Mouse (Mus musculus): ENCODE data around the gene Tmbim4. TPM values are rescaled to one million over a fixed set of nuclear protein-coding genes. Genes with fewer than 3 reads are reported as not detected.

Tmbim4 gene
- 87.1 and 89.0 TPM in 2 replicates for polyA plus RNA-seq (2014; fragmentation: Nextera tagmentation; extraction: Ambion mirVana)

- TF ChIP-seq CTCF (IDR thresholded peaks at IDR 0.05; ENCODE audit: low read depth), result no peak
- Histone ChIP-seq H3K36me3 (ENCODE audit: insufficient read depth) (no peaks in the 10 kb centered on the region), H3K27me3 (ENCODE audit: insufficient read depth, low read length) (peaks cover 9% of the 10 kb centered on the region; the same call in 1 of the 2 replicates), H3K4me2 (peak within 1 kb of the TSS; percentile 92), H3K27ac (ENCODE audit: low read depth) (no peak within 1 kb of the TSS), H3K9ac (peak within 1 kb of the TSS; percentile 52), H3K4me1 (ENCODE audit: insufficient read depth) (no peaks in the 10 kb centered on the region), H3K4me3 (ENCODE audit: low read depth, low read length) (peak within 1 kb of the TSS; percentile 54), H3K9me3 (ENCODE audit: low read depth, low read length) (no peaks in the 10 kb centered on the region)
- peak; percentile 84 for ATAC-seq (ENCODE audit: insufficient read depth)
- WGBS, result 1% methylated on average over 65 of the region's 65 CpGs
- DNase-seq, result peak; percentile 67
Observed at GRCm38 (mm10) chr10:120201131-120201921, at the start of gene Tmbim4. Gene Tmbim4, plus strand, starts transcription at chr10:120201590.

GRCm38 (mm10) chr10:120151672-120152071 is 49.7 kb upstream of the Tmbim4 start:
- H3K9ac ChIP-seq, result no peak overlapping the region
- no peaks in the 10 kb centered on the region for H3K9me3 ChIP-seq (ENCODE audit: low read depth, low read length)
- H3K36me3 ChIP-seq (ENCODE audit: insufficient read depth), result no peaks in the 10 kb centered on the region
- TF ChIP-seq CTCF (IDR thresholded peaks at IDR 0.05; ENCODE audit: low read depth), result no peak
- 90% methylated on average over 7 of the region's 7 CpGs for WGBS
- H3K4me1 ChIP-seq (ENCODE audit: insufficient read depth), result no peaks in the 10 kb centered on the region
- H3K27ac ChIP-seq (ENCODE audit: low read depth), result no peak overlapping the region
- H3K4me2 ChIP-seq, result no peak overlapping the region
- ATAC-seq (ENCODE audit: insufficient read depth), result no peak
- H3K27me3 ChIP-seq (ENCODE audit: insufficient read depth, low read length), result no peaks in the 10 kb centered on the region
- no peak for DNase-seq
- H3K4me3 ChIP-seq (ENCODE audit: low read depth, low read length), result no peak overlapping the region

GRCm38 (mm10) chr10:120153911-120154310 is 47.5 kb upstream of the Tmbim4 start:
- Histone ChIP-seq H3K36me3 (ENCODE audit: insufficient read depth) (no peaks in the 10 kb centered on the region), H3K27me3 (ENCODE audit: insufficient read depth, low read length) (no peaks in the 10 kb centered on the region), H3K27ac (ENCODE audit: low read depth) (no peak overlapping the region), H3K9ac (no peak overlapping the region), H3K4me2 (no peak overlapping the region), H3K4me1 (ENCODE audit: insufficient read depth) (no peaks in the 10 kb centered on the region), H3K4me3 (ENCODE audit: low read depth, low read length) (no peak overlapping the region), H3K9me3 (ENCODE audit: low read depth, low read length) (no peaks in the 10 kb centered on the region)
- WGBS, result 83% methylated on average over 2 of the region's 2 CpGs
- ATAC-seq (ENCODE audit: insufficient read depth) (no peak), DNase-seq (no peak)
- no peak for TF ChIP-seq CTCF (IDR thresholded peaks at IDR 0.05; ENCODE audit: low read depth)

DNA sequence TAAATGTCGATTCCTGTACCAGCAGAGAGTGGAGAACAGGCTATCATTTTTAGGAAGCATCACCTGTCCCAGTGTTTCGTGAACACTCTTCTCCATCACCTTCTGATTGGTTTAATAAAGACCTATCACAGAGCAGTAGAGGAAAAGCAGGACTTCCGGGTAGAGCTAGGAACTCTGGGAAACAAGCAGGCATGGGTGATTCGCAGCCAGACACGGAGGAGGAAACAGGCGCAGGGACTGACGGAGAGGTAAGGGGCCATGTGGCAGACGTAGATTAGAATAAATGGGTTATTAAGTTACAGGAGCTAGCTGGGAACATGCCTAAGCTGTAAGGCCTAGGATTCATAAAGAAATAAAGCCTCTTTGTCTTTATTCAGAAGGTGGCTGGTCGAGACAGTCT is 40.9 kb upstream of the Tmbim4 start:
- Histone ChIP-seq H3K27me3 (ENCODE audit: insufficient read depth, low read length) (no peaks in the 10 kb centered on the region), H3K9ac (no peak overlapping the region), H3K27ac (ENCODE audit: low read depth) (no peak overlapping the region), H3K36me3 (ENCODE audit: insufficient read depth) (no peaks in the 10 kb centered on the region), H3K4me3 (ENCODE audit: low read depth, low read length) (no peak overlapping the region), H3K4me2 (no peak overlapping the region), H3K9me3 (ENCODE audit: low read depth, low read length) (no peaks in the 10 kb centered on the region), H3K4me1 (ENCODE audit: insufficient read depth) (no peaks in the 10 kb centered on the region)
- DNase-seq (no peak), ATAC-seq (ENCODE audit: insufficient read depth) (no peak)
- 79% methylated on average over 9 of the region's 9 CpGs for whole genome bisulfite sequencing
- no peak for TF ChIP-seq CTCF (IDR thresholded peaks at IDR 0.05; ENCODE audit: low read depth)

DNA sequence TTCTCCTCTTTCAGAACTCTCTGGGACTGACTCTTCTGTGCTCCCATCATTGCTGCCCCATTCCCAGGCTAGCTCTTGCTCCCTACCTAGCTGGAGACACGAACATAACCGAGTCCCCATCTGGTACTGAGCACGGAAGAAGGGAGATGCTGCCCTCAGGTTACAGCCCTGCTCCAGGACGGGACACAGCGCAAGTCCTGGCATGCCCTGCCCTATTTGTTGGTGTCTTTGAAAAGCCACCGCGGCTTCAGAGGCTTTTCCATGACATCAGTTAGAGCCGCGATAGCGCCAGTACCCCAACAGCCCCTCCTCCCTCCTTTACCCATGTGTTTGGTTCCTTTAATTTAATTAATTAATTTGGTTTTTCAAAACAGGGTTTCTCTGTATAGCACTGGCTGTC is 38.5 kb upstream of the Tmbim4 start:
- Histone ChIP-seq H3K4me2 (no peak overlapping the region), H3K27me3 (ENCODE audit: insufficient read depth, low read length) (no peaks in the 10 kb centered on the region), H3K4me1 (ENCODE audit: insufficient read depth) (no peaks in the 10 kb centered on the region), H3K27ac (ENCODE audit: low read depth) (no peak overlapping the region), H3K9ac (no peak overlapping the region), H3K9me3 (ENCODE audit: low read depth, low read length) (no peaks in the 10 kb centered on the region), H3K36me3 (ENCODE audit: insufficient read depth) (no peaks in the 10 kb centered on the region), H3K4me3 (ENCODE audit: low read depth, low read length) (no peak overlapping the region)
- WGBS, result 83% methylated on average over 10 of the region's 10 CpGs
- ATAC-seq (ENCODE audit: insufficient read depth) (no peak), DNase-seq (no peak)
- TF ChIP-seq CTCF (IDR thresholded peaks at IDR 0.05; ENCODE audit: low read depth), result no peak

DNA sequence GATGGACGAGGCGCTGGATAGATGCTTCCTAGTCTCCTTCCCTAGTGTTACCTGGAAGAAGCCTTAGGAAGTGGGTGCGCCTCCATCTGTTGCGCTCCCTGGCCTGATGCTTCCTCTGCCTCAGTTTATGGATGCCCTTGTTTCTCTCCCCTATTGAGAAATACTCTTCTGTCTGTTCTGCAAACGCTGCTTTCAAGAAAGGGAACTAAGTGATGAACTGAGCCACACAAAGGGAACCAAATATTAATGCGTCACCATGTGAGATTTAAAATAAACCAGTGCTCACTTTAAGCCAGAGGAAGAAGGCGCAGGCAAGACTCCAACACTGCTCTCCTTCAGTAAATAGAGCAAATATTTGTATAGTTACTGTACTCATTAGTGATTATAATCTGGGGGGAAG is 37.9 kb upstream of the Tmbim4 start:
- Histone ChIP-seq H3K4me1 (ENCODE audit: insufficient read depth) (no peaks in the 10 kb centered on the region), H3K27me3 (ENCODE audit: insufficient read depth, low read length) (no peaks in the 10 kb centered on the region), H3K36me3 (ENCODE audit: insufficient read depth) (no peaks in the 10 kb centered on the region), H3K27ac (ENCODE audit: low read depth) (no peak overlapping the region), H3K9ac (no peak overlapping the region), H3K9me3 (ENCODE audit: low read depth, low read length) (no peaks in the 10 kb centered on the region), H3K4me3 (ENCODE audit: low read depth, low read length) (no peak overlapping the region), H3K4me2 (no peak overlapping the region)
- 83% methylated on average over 7 of the region's 7 CpGs for WGBS
- ATAC-seq (ENCODE audit: insufficient read depth) (no peak), DNase-seq (no peak)
- no peak for TF ChIP-seq CTCF (IDR thresholded peaks at IDR 0.05; ENCODE audit: low read depth)

DNA sequence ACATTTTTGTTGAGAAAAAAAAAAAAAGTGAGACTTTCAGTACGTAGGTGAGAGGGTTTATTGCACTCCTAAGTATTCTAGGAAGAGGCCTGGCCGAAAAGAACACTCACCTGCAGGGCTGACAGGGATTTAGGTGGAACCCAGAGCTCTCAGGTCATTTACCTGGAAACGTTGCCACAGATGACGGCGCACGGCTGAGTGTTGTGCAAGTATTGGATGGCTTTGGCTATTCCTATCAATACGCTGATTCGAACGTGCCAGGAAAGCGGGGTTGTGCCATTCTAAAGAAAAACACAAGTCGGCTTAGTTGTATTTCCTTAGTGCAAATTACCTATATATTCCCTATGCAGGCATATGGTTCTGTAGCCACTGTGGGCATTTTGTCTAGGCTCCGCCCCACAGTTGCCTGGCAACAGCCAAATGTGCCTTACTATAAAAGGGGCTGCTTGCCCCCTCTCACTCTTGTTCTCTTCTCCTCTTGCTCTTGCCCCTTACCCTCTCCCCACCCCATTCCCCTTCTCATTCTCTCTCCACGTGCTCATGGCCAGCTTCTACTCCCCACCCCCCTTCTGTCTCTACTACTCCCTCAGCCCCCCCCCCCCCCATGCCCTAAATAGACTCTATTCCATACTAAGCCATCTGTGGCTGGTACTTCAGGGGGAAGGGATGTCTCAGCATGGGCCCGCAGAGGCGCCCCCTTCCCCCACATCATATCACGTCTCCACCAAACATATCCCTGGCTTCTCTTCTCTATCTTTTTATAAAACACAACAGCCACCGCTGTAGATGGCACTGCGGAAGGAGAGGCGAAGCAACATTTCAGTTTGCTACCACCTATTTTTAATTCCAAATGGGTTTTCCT is 36.2 kb upstream of the Tmbim4 start:
- Histone ChIP-seq H3K27me3 (ENCODE audit: insufficient read depth, low read length) (no peaks in the 10 kb centered on the region), H3K4me2 (no peak overlapping the region), H3K9me3 (ENCODE audit: low read depth, low read length) (no peaks in the 10 kb centered on the region), H3K4me1 (ENCODE audit: insufficient read depth) (no peaks in the 10 kb centered on the region), H3K27ac (ENCODE audit: low read depth) (no peak overlapping the region), H3K36me3 (ENCODE audit: insufficient read depth) (no peaks in the 10 kb centered on the region), H3K9ac (no peak overlapping the region), H3K4me3 (ENCODE audit: low read depth, low read length) (no peak overlapping the region)
- no peak for DNase-seq
- ATAC-seq (ENCODE audit: insufficient read depth), result no peak
- no peak for TF ChIP-seq CTCF (IDR thresholded peaks at IDR 0.05; ENCODE audit: low read depth)
- 87% methylated on average over 19 of the region's 19 CpGs for WGBS

Measured in lung, embryonic 14.5 days (tissue).